Mouse (Mus musculus) ES-CJ7 (cell line): ENCODE measurements at regions not wholly inside any gene's neighbourhood (a gene's known extent, or its start where the extent isn't known, plus 50 kb on each side); places are given as distances from the start of the nearest gene placed in this dataset.

Source experiments
- DNase-seq: peaks from one replicate; pipeline ENCODE4 v3.0.0; 2011; ENCODE audit warnings: low read depth, low spot score

DNA sequence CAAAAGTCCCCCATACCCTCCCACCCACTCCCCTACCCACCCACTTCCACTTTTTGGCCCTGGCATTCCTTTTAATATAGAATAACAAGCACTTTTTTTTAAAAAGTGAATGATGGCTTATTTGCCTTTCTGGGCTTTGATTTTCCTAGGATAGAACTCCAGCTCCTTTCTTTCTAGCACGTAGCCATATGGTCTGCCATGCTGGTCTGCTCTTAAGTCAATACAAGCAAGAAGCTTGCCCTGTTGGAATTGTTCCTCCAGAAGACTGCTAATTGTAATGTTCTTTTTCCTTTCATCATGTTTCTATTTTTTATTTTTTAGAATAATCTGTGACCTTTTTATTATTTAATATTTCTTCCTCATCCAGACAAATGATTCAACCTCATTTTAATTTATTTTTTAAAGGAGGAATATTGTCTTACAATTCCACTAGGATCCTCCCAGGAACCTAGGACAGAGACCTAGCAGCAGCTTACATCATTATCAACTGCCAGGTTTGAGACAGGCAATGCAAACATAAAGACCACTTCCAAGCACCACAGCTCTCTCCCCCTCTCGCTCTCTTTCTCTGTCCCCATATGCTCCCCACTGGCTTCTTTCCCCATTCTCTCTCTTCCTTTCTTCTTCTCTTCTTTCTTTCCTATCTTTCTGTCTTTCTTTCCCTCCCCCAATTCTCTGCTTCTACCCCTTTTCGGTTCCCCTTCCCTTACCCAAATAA lies 558.9 kb downstream of the Otol1 start:
- DNase-seq: no peak

DNA sequence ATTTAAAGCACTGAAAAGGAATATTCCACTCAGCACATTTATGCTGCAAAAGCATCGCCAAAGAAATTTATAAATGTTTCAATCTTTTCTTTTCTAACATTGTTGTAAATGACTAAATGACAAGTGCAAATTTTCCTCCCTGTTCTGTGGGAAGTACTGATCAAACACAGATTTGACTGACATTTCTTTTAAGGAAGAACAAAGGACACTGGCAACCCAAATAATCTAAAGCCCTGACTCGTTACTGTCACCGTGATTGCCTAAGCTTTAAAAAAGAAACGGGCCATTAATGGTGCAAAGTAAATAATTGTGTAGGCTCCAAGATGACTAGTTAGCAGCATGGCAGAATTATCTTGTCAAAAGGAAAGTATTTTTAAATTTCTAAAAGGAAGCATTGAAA lies 587.4 kb downstream of the Otol1 start:
- DNase-seq: no peak
